Mouse (Mus musculus): Measurements from ENCODE around the gene Dok5. TPM values are rescaled to one million over a fixed set of nuclear protein-coding genes. Genes with fewer than 3 reads are reported as not detected.

Dok5 gene
- polyA plus RNA-seq, 1 experiment, result not detected

DNA sequence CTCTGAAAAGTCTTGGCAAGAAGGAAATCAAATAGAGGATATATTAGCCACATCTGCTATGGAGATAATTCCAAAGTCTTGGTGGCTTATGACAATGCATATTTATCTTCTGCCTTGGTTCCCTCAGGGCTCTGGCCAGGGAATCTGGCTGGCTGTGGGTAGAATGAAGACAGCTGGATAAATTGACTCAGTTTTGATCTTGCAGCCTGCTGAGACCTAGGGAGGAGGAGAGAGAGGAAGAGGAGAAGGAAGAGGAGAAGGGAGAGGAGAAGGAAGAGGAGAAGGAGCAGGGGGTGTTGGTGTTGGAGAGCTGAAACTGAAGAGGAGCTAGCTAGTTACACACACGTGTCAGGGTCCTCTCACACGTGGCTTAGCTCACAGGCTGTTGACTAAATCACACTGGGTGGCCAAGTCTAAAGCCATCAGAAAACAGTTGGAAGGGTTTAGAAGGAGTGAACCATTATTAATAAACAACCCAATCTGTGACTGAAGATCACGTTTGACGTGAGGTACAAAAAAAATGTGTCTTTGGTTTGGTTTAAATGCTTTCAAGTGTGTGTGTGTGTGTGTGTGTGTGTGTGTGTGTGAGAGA, 85.6 kb downstream of the Dok5 start:
- TF ChIP-seq CTCF (IDR thresholded peaks at IDR 0.05; ENCODE audit: low read depth, low read length) (no peak), POLR2A (IDR thresholded peaks at IDR 0.05; ENCODE audit: borderline replicate concordance, low read depth, low read length) (no peak)
- no peak overlapping the region for H3K27ac ChIP-seq (ENCODE audit: insufficient read depth, low read depth, low read length)
- no peak overlapping the region for H3K4me3 ChIP-seq (ENCODE audit: insufficient read depth, low read length)
- no peaks in the 10 kb centered on the region for H3K4me1 ChIP-seq (ENCODE audit: control insufficient read depth, insufficient read depth, low read length)

DNA sequence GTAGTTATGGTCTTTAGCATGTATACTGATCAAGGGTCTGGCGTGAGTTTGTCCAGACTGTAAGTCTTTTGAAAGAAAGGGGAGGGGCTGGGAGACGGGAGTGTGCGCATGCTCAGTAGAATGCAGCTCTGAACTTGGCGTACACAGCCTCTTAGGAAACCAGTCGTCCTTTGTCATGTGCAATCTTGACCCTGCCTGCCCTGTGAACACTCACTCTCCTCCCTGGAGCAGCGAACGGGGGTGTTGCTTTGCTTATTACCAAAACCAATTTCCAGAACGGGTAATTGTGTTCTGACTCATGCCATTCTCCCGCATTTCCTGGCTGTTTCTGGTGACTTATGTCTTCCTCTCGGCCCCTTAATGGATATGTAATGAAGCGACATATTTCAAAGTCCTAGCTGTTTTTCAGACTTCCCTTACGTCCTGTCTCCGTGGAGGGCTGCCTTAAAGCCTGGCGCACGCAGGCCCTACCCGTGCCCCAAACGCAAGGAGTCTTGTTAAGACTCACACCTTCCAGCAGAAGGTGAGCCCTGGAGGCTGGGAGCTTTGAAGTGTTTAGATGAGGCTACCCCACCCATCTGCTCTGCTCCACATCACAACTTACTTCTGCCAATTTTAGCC, 95.3 kb downstream of the Dok5 start:
- no peaks in the 10 kb centered on the region for H3K4me1 ChIP-seq (ENCODE audit: control insufficient read depth, insufficient read depth, low read length)
- H3K4me3 ChIP-seq (ENCODE audit: insufficient read depth, low read length), result no peak overlapping the region
- no peak for TF ChIP-seq CTCF (IDR thresholded peaks at IDR 0.05; ENCODE audit: low read depth, low read length)
- H3K27ac ChIP-seq (ENCODE audit: insufficient read depth, low read depth, low read length), result no peak overlapping the region

DNA sequence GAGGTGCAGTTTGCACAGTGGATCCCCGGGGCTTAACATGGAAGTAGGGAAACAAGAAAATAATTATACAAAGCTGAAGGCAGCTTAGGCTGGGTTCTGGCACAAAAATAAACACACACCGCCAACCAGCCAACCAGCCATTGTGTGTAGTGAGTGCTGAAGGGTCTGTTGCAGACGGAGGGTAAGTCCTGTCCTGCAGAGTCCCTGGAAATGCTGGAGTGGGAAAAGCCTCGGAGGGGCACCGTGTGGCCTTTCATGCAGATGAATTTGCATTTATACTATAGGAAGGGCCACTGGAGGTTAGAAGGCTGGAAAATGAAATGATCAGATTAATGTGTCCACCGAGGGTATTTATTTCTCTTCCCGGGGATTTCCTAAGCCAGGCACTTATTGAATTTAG, 97.2 kb downstream of the Dok5 start:
- TF ChIP-seq CTCF (IDR thresholded peaks at IDR 0.05; ENCODE audit: low read depth, low read length), result no peak
- TF ChIP-seq POLR2A (IDR thresholded peaks at IDR 0.05; ENCODE audit: borderline replicate concordance, low read depth, low read length), result no peak
- Histone ChIP-seq H3K27ac (ENCODE audit: insufficient read depth, low read depth, low read length) (no peak overlapping the region), H3K4me1 (ENCODE audit: control insufficient read depth, insufficient read depth, low read length) (no peaks in the 10 kb centered on the region), H3K4me3 (ENCODE audit: insufficient read depth, low read length) (no peak overlapping the region)

DNA sequence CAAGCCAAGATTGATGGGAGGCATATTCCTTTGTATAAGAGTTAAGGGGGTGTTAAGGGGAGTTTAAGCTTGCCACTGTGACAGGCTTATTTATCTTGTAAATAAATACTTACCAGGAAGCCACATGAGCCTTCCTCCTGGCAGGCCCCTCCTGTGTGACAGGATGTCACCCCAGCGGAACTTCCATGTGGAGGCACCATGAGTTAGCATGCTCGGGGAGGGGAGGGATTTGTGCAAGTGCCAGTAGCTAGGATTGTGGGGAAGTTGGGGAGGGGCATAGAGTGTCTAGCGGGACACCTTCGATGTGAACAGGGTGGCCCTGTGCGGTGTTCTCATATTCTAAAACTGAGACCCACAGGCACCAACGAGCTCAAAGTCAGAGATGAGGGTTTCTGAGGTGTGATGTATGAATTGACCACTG, 97.6 kb downstream of the Dok5 start:
- H3K4me1 ChIP-seq (ENCODE audit: control insufficient read depth, insufficient read depth, low read length), result no peaks in the 10 kb centered on the region
- TF ChIP-seq CTCF (IDR thresholded peaks at IDR 0.05; ENCODE audit: low read depth, low read length) (no peak), POLR2A (IDR thresholded peaks at IDR 0.05; ENCODE audit: borderline replicate concordance, low read depth, low read length) (no peak)
- no peak overlapping the region for H3K4me3 ChIP-seq (ENCODE audit: insufficient read depth, low read length)
- no peak overlapping the region for H3K27ac ChIP-seq (ENCODE audit: insufficient read depth, low read depth, low read length)

DNA sequence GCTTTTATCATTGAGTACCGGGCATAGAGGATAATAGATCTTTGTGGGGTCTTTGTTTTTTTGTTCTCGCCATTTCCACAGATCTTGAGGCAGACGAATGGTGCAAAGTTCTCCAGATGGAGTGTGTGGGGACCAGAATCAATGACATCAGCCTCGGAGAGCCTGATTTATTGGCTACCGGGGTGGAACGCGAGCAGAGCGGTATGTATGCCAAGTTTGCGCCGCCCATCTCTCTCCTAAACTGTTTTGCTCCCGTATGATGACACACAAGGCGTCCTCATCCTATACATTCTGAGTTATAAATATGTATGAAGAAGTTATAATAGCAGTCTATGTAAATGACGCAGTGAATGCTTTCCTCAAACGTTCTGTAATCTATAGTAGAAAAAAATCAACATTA, 98.4 kb downstream of the Dok5 start:
- no peak overlapping the region for H3K27ac ChIP-seq (ENCODE audit: insufficient read depth, low read depth, low read length)
- TF ChIP-seq POLR2A (IDR thresholded peaks at IDR 0.05; ENCODE audit: borderline replicate concordance, low read depth, low read length) (no peak), CTCF (IDR thresholded peaks at IDR 0.05; ENCODE audit: low read depth, low read length) (no peak)
- no peak overlapping the region for H3K4me3 ChIP-seq (ENCODE audit: insufficient read depth, low read length)
- H3K4me1 ChIP-seq (ENCODE audit: control insufficient read depth, insufficient read depth, low read length), result no peaks in the 10 kb centered on the region

DNA sequence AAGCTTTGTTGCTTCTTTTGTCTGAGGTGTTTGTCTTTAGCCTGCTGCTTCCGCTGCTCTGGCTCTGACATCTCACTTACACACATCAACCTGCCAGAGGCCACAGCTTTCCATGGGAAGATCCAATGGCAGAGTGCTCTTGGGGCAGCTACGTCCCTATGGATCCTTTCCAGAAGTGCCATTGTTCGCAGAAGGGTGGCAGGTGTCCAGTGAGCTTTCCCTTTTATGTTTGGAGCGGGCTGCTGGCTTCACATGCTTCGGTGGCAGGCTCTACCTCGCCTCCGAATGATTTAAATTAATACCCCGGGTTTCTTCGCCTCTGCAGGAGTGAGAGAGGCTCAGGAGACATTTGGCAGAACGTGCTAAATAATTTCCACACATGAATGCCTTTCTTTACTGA, 105.3 kb downstream of the Dok5 start:
- TF ChIP-seq CTCF (IDR thresholded peaks at IDR 0.05; ENCODE audit: low read depth, low read length) (no peak), POLR2A (IDR thresholded peaks at IDR 0.05; ENCODE audit: borderline replicate concordance, low read depth, low read length) (no peak)
- no peak overlapping the region for H3K4me3 ChIP-seq (ENCODE audit: insufficient read depth, low read length)
- H3K27ac ChIP-seq (ENCODE audit: insufficient read depth, low read depth, low read length), result no peak overlapping the region
- no peaks in the 10 kb centered on the region for H3K4me1 ChIP-seq (ENCODE audit: control insufficient read depth, insufficient read depth, low read length)

DNA sequence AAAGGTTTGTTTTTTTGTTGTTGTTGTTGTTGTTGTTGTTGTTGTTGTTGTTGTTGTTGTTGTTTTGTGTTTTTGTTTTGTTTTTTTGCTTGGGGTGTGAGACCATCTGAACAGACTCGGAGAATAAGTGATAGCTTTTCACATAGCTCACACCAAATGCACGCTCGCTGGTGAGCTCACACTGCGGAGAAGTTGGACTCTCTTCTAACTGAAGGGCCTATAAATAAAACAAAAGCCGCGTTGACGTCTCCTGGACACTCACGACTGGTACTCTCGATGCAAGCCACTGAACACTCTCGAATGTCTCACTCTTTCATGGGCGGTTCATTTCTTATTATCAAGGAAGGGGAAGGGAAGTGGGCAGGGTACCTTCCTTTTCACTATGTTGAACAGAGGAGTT, 105.8 kb downstream of the Dok5 start:
- TF ChIP-seq POLR2A (IDR thresholded peaks at IDR 0.05; ENCODE audit: borderline replicate concordance, low read depth, low read length) (no peak), CTCF (IDR thresholded peaks at IDR 0.05; ENCODE audit: low read depth, low read length) (no peak)
- Histone ChIP-seq H3K4me3 (ENCODE audit: insufficient read depth, low read length) (no peak overlapping the region), H3K4me1 (ENCODE audit: control insufficient read depth, insufficient read depth, low read length) (no peaks in the 10 kb centered on the region), H3K27ac (ENCODE audit: insufficient read depth, low read depth, low read length) (no peak overlapping the region)

DNA sequence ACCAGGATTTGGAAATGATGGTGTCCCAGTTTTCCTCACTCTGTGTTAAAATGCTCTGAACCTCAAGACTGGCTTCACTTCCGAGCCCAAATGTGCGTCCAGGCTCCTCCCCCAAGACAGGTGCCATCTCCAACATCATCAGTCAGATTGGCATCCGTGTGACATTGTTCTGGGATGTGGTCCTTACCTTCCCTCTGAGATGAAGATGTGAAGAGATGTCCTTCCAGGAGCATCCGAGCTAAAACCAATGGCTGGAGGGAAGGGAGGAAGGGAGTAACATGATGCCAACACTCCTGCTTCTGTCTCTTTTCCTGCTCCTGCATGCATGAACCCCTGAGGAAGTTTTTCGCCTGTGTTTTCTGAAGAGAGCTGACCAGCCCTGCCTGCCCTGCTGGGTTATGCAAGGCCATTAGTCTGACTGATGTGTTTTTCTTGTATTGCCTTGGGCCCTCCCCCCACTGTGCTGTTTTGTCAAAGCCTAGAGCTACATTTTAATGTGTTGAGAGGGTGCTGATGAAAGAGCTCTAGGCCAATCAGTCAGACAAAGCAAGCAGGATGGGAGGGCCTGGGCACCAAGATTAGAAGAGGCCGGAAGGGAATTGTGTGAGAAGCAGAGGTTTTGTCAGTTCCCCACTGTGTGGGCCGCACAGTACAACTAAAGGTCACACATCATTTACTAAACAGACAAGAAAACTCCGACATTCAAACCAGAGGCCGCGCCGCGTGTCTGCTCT, 106.4 kb downstream of the Dok5 start:
- H3K27ac ChIP-seq (ENCODE audit: insufficient read depth, low read depth, low read length), result no peak overlapping the region
- no peak overlapping the region for H3K4me3 ChIP-seq (ENCODE audit: insufficient read depth, low read length)
- no peaks in the 10 kb centered on the region for H3K4me1 ChIP-seq (ENCODE audit: control insufficient read depth, insufficient read depth, low read length)
- no peak for TF ChIP-seq CTCF (IDR thresholded peaks at IDR 0.05; ENCODE audit: low read depth, low read length)
- no peak for TF ChIP-seq POLR2A (IDR thresholded peaks at IDR 0.05; ENCODE audit: borderline replicate concordance, low read depth, low read length)

DNA sequence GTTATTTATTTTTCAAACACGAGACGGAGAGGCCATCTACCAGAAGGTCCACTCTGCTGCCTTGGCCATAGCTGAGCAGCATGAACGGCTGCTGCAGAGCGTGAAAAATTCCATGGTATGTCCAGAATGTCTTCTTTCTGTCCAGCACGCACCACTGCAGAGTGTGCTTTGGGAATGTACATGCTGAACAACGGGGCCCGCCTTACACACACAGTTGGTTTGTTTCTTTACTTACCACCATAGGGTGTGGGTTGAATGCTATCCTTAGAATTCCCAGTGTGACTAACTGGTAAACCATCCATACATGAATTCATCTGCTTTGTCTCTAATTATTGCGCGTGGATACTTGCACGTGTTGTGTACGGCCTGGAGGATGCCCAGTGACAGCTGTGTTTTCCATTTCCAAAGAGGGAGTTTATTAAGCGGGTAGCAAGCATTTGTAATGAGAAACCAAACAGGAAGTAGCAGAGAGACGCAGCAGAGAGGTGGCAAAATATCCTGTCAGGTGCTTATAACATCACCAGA, 109.9 kb downstream of the Dok5 start:
- TF ChIP-seq CTCF (IDR thresholded peaks at IDR 0.05; ENCODE audit: low read depth, low read length) (no peak), POLR2A (IDR thresholded peaks at IDR 0.05; ENCODE audit: borderline replicate concordance, low read depth, low read length) (no peak)
- H3K4me1 ChIP-seq (ENCODE audit: control insufficient read depth, insufficient read depth, low read length), result no peaks in the 10 kb centered on the region
- no peak overlapping the region for H3K4me3 ChIP-seq (ENCODE audit: insufficient read depth, low read length)
- no peak overlapping the region for H3K27ac ChIP-seq (ENCODE audit: insufficient read depth, low read depth, low read length)

DNA sequence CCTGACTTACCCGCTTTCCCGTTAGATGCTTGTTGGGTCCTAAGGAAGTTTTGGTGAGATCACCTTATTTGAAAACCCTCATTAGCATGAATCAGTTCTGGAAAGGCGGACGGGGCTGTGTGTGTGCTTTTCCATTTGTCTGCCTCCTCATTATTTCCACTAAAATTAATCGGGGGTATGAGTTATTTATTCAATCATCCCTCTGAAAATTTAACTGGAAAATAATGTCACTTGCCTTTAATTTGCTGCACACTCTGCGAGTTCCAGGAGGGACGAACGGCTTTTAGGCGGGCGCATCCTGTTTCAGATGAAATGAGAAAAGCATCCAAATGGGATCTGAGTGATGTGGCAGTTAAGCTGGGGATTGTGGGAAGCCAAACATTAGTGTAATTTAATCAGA, 113.9 kb downstream of the Dok5 start:
- no peak overlapping the region for H3K4me3 ChIP-seq (ENCODE audit: insufficient read depth, low read length)
- H3K4me1 ChIP-seq (ENCODE audit: control insufficient read depth, insufficient read depth, low read length), result no peaks in the 10 kb centered on the region
- TF ChIP-seq CTCF (IDR thresholded peaks at IDR 0.05; ENCODE audit: low read depth, low read length) (no peak), POLR2A (IDR thresholded peaks at IDR 0.05; ENCODE audit: borderline replicate concordance, low read depth, low read length) (no peak)
- no peak overlapping the region for H3K27ac ChIP-seq (ENCODE audit: insufficient read depth, low read depth, low read length)
